Mouse (Mus musculus) CH12F3 (cell line): ENCODE results near the gene Spon1.

Experiments used
- in situ Hi-C: fragments of 300-500 bp; cut with MboI; formaldehyde crosslinking; loops from 2 replicates; pipeline ENCODE4 v1.14.3; 2020; ENCODE audit warnings: low sequenced_read_pairs

The Spon1 gene

GRCm38 (mm10) chr7:114042973-114043928 is 277.5 kb downstream of the Spon1 start:
- in situ Hi-C loops: no loop called here

GRCm38 (mm10) chr7:114043929-114044549 is 278.2 kb downstream of the Spon1 start:
- in situ Hi-C loops: no loop called here

GRCm38 (mm10) chr7:114045814-114046213 is 280.0 kb downstream of the Spon1 start:
- in situ Hi-C loops: no loop called here

- in situ Hi-C loops: no loop called here
These were observed 287.9 kb downstream of the Spon1 start for GRCm38 (mm10) chr7:114053720-114054119.

GRCm38 (mm10) chr7:114058166-114058565 is 292.4 kb downstream of the Spon1 start:
- in situ Hi-C loops: no loop called here

GRCm38 (mm10) chr7:114058927-114059441 is 293.2 kb downstream of the Spon1 start:
- in situ Hi-C loops: no loop called here

- in situ Hi-C loops: no loop called here
These were observed 294.6 kb downstream of the Spon1 start for GRCm38 (mm10) chr7:114060445-114060844.

- in situ Hi-C loops: no loop called here
These were observed 296.7 kb downstream of the Spon1 start for GRCm38 (mm10) chr7:114062451-114062850.

GRCm38 (mm10) chr7:114063534-114063933 is 297.7 kb downstream of the Spon1 start:
- in situ Hi-C loops: no loop called here

GRCm38 (mm10) chr7:114063966-114064365 is 298.2 kb downstream of the Spon1 start:
- in situ Hi-C loops: no loop called here

- in situ Hi-C loops: loop anchor here (5.0 kb wide), 1 partner anchor 147 kb away; no protein-coding TSS in a partner anchor
These were observed 299.8 kb downstream of the Spon1 start for GRCm38 (mm10) chr7:114065407-114066185.

GRCm38 (mm10) chr7:114066529-114067178 is 300.9 kb downstream of the Spon1 start:
- in situ Hi-C loops: loop anchor here (5.0 kb wide), 1 partner anchor 146 kb away; no protein-coding TSS in a partner anchor

- in situ Hi-C loops: loop anchor here (5.0 kb wide), 1 partner anchor 143 kb away; no protein-coding TSS in a partner anchor
These were observed 303.2 kb downstream of the Spon1 start for GRCm38 (mm10) chr7:114068956-114069533.

GRCm38 (mm10) chr7:114069726-114070457 is 304.1 kb downstream of the Spon1 start:
- in situ Hi-C loops: loop anchor here (5.0 kb wide), 1 partner anchor 142 kb away; no protein-coding TSS in a partner anchor

GRCm38 (mm10) chr7:114070458-114070840 is 304.7 kb downstream of the Spon1 start:
- in situ Hi-C loops: no loop called here

- in situ Hi-C loops: no loop called here
These were observed 305.6 kb downstream of the Spon1 start for GRCm38 (mm10) chr7:114071395-114071794.

GRCm38 (mm10) chr7:114071851-114072616 is 306.2 kb downstream of the Spon1 start:
- in situ Hi-C loops: no loop called here

GRCm38 (mm10) chr7:114074133-114074532 is 308.3 kb downstream of the Spon1 start:
- in situ Hi-C loops: no loop called here
